In genomic region chr11:8703876-8704275, GRCm38 (mm10) we compare ENCODE assay signal across 20 mouse cellular contexts. TPM values are rescaled to one million over a fixed set of nuclear protein-coding genes. Genes with fewer than 3 reads are reported as not detected.
DNase-seq lines count a peak whose midpoint lies in the region; ATAC-seq and TF ChIP-seq lines count a peak whose summit lies in the region.
"Had no signal": no experiment of that assay in that cellular context is flagged by ENCODE, and none has a peak within 500 bp of the region (broad histone marks: within the 10 kb centered on the region; RNA-seq: fewer than 3 reads in every experiment).

No protein-coding gene starts in this region.

- in situ Hi-C loops in Patski (cut with MboI; ENCODE audit: low pct_unique_long_range_greater_than_20kb), result no loop called here

- no peak overlapping the region for H3K9ac ChIP-seq in stomach, embryonic 16.5 days (ENCODE audit: low read length)
- no peak overlapping the region for H3K9ac ChIP-seq in stomach, postnatal 0 days (ENCODE audit: low read length)
- H3K9ac ChIP-seq in neural tube, embryonic 15.5 days (replicated peaks), result no peak overlapping the region
- H3K9ac ChIP-seq: forebrain, embryonic 13.5 days; midbrain, embryonic 13.5 days had no signal

- 76% methylated on average over 6 of the region's 6 CpGs for WGBS in stomach, embryonic 16.5 days
- 72% methylated on average over 6 of the region's 6 CpGs for WGBS in stomach, postnatal 0 days
- 88% methylated on average over 6 of the region's 6 CpGs for WGBS in neural tube, embryonic 15.5 days
- 87% methylated on average over 6 of the region's 6 CpGs for WGBS in cerebellum, adult 2 months

- CTCF ChIA-PET in Patski (lab: Charles Lee), result no interaction called here

- peaks cover 17% of the 10 kb centered on the region for H3K4me1 ChIP-seq in stomach, embryonic 16.5 days (ENCODE audit: control insufficient read depth, insufficient read depth, low read length)
- peaks cover 4% of the 10 kb centered on the region; the same call in 1 of the 2 replicates for H3K4me1 ChIP-seq in stomach, postnatal 0 days (replicated peaks; ENCODE audit: control insufficient read depth, insufficient read depth)
- no peaks in the 10 kb centered on the region for H3K4me1 ChIP-seq in neural tube, embryonic 15.5 days
- no peaks in the 10 kb centered on the region for H3K4me1 ChIP-seq in cerebellum, adult 2 months (ENCODE audit: control insufficient read depth, insufficient read depth, low read length)
- H3K4me1 ChIP-seq: megakaryocyte, embryonic 14.5 days had no signal

- TF ChIP-seq CTCF in stomach, postnatal 0 days (IDR thresholded peaks at IDR 0.05; ENCODE audit: low read depth), result no peak
- TF ChIP-seq CTCF in Patski (IDR thresholded peaks at IDR 0.05), result no peak
- no peak for TF ChIP-seq CTCF in cerebellum, adult 2 months (IDR thresholded peaks at IDR 0.05; ENCODE audit: borderline replicate concordance, insufficient read depth, low read depth, low read length)

- TF ChIP-seq EP300 in stomach, postnatal 0 days (optimal IDR thresholded peaks at IDR 0.05), result no peak

- H3K9me3 ChIP-seq in stomach, embryonic 16.5 days (replicated peaks; ENCODE audit: control insufficient read depth, low read length), result no peaks in the 10 kb centered on the region
- no peaks in the 10 kb centered on the region for H3K9me3 ChIP-seq in stomach, postnatal 0 days (ENCODE audit: control insufficient read depth, low read length)
- H3K9me3 ChIP-seq in neural tube, embryonic 15.5 days (replicated peaks), result no peaks in the 10 kb centered on the region
- H3K9me3 ChIP-seq: forebrain, embryonic 13.5 days; megakaryocyte, embryonic 14.5 days; midbrain, embryonic 13.5 days had no signal

- DNase-seq in stomach, postnatal 0 days (ENCODE audit: low spot score), result no peak
- no peak for DNase-seq in Patski (ENCODE audit: low read depth, low spot score)
- peak; percentile 99 for DNase-seq in fibroblast of lung, adult 2 months (ENCODE audit: low read depth)
- DNase-seq in layer of hippocampus, postnatal 25 days (ENCODE audit: extremely low spot score in 1 of 2, low spot score in 1 of 2), result no peak
- DNase-seq in cerebellum, adult 2 months, result no peak
- DNase-seq: cerebellum, adult 11 months; cerebellum, postnatal 10 days; kidney, postnatal 14 days; thymus, adult 18-20 months; thymus, postnatal 36 days had no signal

- no peak for TF ChIP-seq POLR2A in cerebellum, adult 2 months (IDR thresholded peaks at IDR 0.05; ENCODE audit: borderline replicate concordance, insufficient read depth, low read length)

- ATAC-seq in stomach, embryonic 16.5 days (ENCODE audit: insufficient read depth, low FRiP score), result no peak
- no peak for ATAC-seq in stomach, postnatal 0 days (ENCODE audit: low FRiP score, low TSS enrichment)
- peak; percentile 52 for ATAC-seq in Patski
- ATAC-seq in neural tube, embryonic 15.5 days (ENCODE audit: low FRiP score), result no peak
- ATAC-seq: CD4-positive, CD25-positive, alpha-beta regulatory T cell, adult 4 months; forebrain, embryonic 13.5 days; hindbrain, postnatal 0 days; intestine, embryonic 16.5 days; midbrain, embryonic 13.5 days had no signal

- POLR2A ChIA-PET in Patski (lab: Charles Lee), result no interaction called here

- no peak overlapping the region for H3K4me2 ChIP-seq in stomach, embryonic 16.5 days (ENCODE audit: low read depth, low read length)
- no peak overlapping the region for H3K4me2 ChIP-seq in stomach, postnatal 0 days (replicated peaks; ENCODE audit: low read depth)
- no peak overlapping the region for H3K4me2 ChIP-seq in neural tube, embryonic 15.5 days
- H3K4me2 ChIP-seq: forebrain, embryonic 13.5 days; heart, embryonic 11.5 days; midbrain, embryonic 13.5 days had no signal

- H3K27me3 ChIP-seq in stomach, embryonic 16.5 days (ENCODE audit: control insufficient read depth, insufficient read depth, low read length), result no peaks in the 10 kb centered on the region
- H3K27me3 ChIP-seq in stomach, postnatal 0 days (ENCODE audit: control insufficient read depth, insufficient read depth, low read length), result no peaks in the 10 kb centered on the region
- H3K27me3 ChIP-seq in Patski, result no peaks in the 10 kb centered on the region
- H3K27me3 ChIP-seq in neural tube, embryonic 15.5 days (replicated peaks), result no peaks in the 10 kb centered on the region
- H3K27me3 ChIP-seq in cerebellum, adult 2 months (ENCODE audit: control insufficient read depth, insufficient read depth, low read length), result no peaks in the 10 kb centered on the region; the same call in 1 of the 2 replicates
- H3K27me3 ChIP-seq: forebrain, embryonic 13.5 days; midbrain, embryonic 13.5 days had no signal

- no peak overlapping the region for H3K4me3 ChIP-seq in stomach, embryonic 16.5 days (replicated peaks; ENCODE audit: low read length)
- no peak overlapping the region for H3K4me3 ChIP-seq in stomach, postnatal 0 days (ENCODE audit: low read depth, low read length)
- no peak overlapping the region for H3K4me3 ChIP-seq in neural tube, embryonic 15.5 days (replicated peaks)
- no peak overlapping the region for H3K4me3 ChIP-seq in cerebellum, adult 2 months (replicated peaks; ENCODE audit: insufficient read depth, low read depth, low read length)
- H3K4me3 ChIP-seq: forebrain, embryonic 13.5 days; left cerebral cortex, adult 2 months; megakaryocyte, embryonic 14.5 days; midbrain, embryonic 13.5 days had no signal

- H3K36me3 ChIP-seq in stomach, embryonic 16.5 days (ENCODE audit: control insufficient read depth, insufficient read depth, low read length), result no peaks in the 10 kb centered on the region
- H3K36me3 ChIP-seq in stomach, postnatal 0 days (ENCODE audit: control insufficient read depth, insufficient read depth, low read length), result no peaks in the 10 kb centered on the region
- no peaks in the 10 kb centered on the region for H3K36me3 ChIP-seq in neural tube, embryonic 15.5 days
- H3K36me3 ChIP-seq: midbrain, embryonic 13.5 days had no signal

- H3K27ac ChIP-seq in stomach, embryonic 16.5 days (ENCODE audit: low read length), result 0 out of 2 replicates have a peak overlapping the region, but pooled peaks have one; percentile 3
- no peak overlapping the region for H3K27ac ChIP-seq in stomach, postnatal 0 days (replicated peaks)
- H3K27ac ChIP-seq in neural tube, embryonic 15.5 days (replicated peaks), result no peak overlapping the region
- H3K27ac ChIP-seq in cerebellum, adult 2 months (ENCODE audit: insufficient read depth, low read length), result no peak overlapping the region
- H3K27ac ChIP-seq: forebrain, embryonic 13.5 days; hindbrain, postnatal 0 days; left cerebral cortex, adult 2 months; midbrain, embryonic 13.5 days had no signal

RNA-seq across cellular contexts. Expression of gene Tns3, which starts 39.5 kb away (rescaled TPM):
- 28.0 and 30.4 TPM in 2 replicates for polyA plus RNA-seq in stomach, embryonic 16.5 days (2015; fragmentation: Nextera tagmentation; extraction: Ambion mirVana)
- polyA plus RNA-seq in stomach, postnatal 0 days (2015; fragmentation: Nextera tagmentation; extraction: Ambion mirVana), result 10.4 and 10.5 TPM in 2 replicates
- polyA plus RNA-seq in Patski (2021), result 75.4 TPM
- 7.6 and 11.1 TPM in 2 replicates for polyA plus RNA-seq in neural tube, embryonic 15.5 days (2015; fragmentation: Nextera tagmentation; extraction: Ambion mirVana)
- total RNA-seq in layer of hippocampus, postnatal 25 days (2021), result 10 to 100 TPM; 46.6 to 53.2 TPM
- 29.2 and 34.2 TPM in 2 replicates for polyA plus RNA-seq in cerebellum, adult 2 months (2012; rRNA removed)
